Mouse (Mus musculus): ENCODE results near the gene Cdc42ep4. TPM values are rescaled to one million over a fixed set of nuclear protein-coding genes. Genes with fewer than 3 reads are reported as not detected.

The Cdc42ep4 gene
- polyA plus RNA-seq, 1 experiment from 2014 or later = 59.7 TPM

- no peak overlapping the region for H3K9ac ChIP-seq (ENCODE audit: low read length)
- H3K4me1 ChIP-seq (ENCODE audit: control insufficient read depth, insufficient read depth, low read length) = peaks cover 36% of the 10 kb centered on the region
- ATAC-seq (ENCODE audit: insufficient read depth, low FRiP score) = peak; percentile 21; the same call in 1 of the 2 replicates
- no peaks in the 10 kb centered on the region for H3K36me3 ChIP-seq (ENCODE audit: control insufficient read depth, insufficient read depth, low read length)
- no peak overlapping the region for H3K4me3 ChIP-seq (replicated peaks; ENCODE audit: low read length)
- WGBS = 48% methylated on average over 2 of the region's 2 CpGs
- peak overlapping the region; percentile 90 for H3K27ac ChIP-seq (ENCODE audit: low read length)
- no peaks in the 10 kb centered on the region for H3K27me3 ChIP-seq (ENCODE audit: control insufficient read depth, insufficient read depth, low read length)
- H3K4me2 ChIP-seq (ENCODE audit: low read depth, low read length) = no peak overlapping the region
- no peaks in the 10 kb centered on the region for H3K9me3 ChIP-seq (replicated peaks; ENCODE audit: control insufficient read depth, low read length)
These were observed 36.6 kb upstream of the Cdc42ep4 start for GRCm38 (mm10) chr11:113788183-113788789.

- Histone ChIP-seq H3K4me3 (replicated peaks; ENCODE audit: low read length) (no peak overlapping the region), H3K4me1 (ENCODE audit: control insufficient read depth, insufficient read depth, low read length) (peaks cover 36% of the 10 kb centered on the region), H3K27ac (ENCODE audit: low read length) (no peak overlapping the region), H3K9me3 (replicated peaks; ENCODE audit: control insufficient read depth, low read length) (no peaks in the 10 kb centered on the region), H3K36me3 (ENCODE audit: control insufficient read depth, insufficient read depth, low read length) (no peaks in the 10 kb centered on the region), H3K4me2 (ENCODE audit: low read depth, low read length) (no peak overlapping the region), H3K27me3 (ENCODE audit: control insufficient read depth, insufficient read depth, low read length) (no peaks in the 10 kb centered on the region), H3K9ac (ENCODE audit: low read length) (no peak overlapping the region)
- ATAC-seq (ENCODE audit: insufficient read depth, low FRiP score) = no peak
- 80% methylated on average over 13 of the region's 13 CpGs for WGBS
These were observed 35.9 kb upstream of the Cdc42ep4 start for GRCm38 (mm10) chr11:113787432-113788182.

- Histone ChIP-seq H3K4me1 (ENCODE audit: control insufficient read depth, insufficient read depth, low read length) (peaks cover 39% of the 10 kb centered on the region), H3K9ac (ENCODE audit: low read length) (no peak overlapping the region), H3K9me3 (replicated peaks; ENCODE audit: control insufficient read depth, low read length) (no peaks in the 10 kb centered on the region), H3K27me3 (ENCODE audit: control insufficient read depth, insufficient read depth, low read length) (no peaks in the 10 kb centered on the region), H3K36me3 (ENCODE audit: control insufficient read depth, insufficient read depth, low read length) (no peaks in the 10 kb centered on the region), H3K27ac (ENCODE audit: low read length) (peak overlapping the region; percentile 97; the same call in 1 of the 2 replicates), H3K4me3 (replicated peaks; ENCODE audit: low read length) (no peak overlapping the region), H3K4me2 (ENCODE audit: low read depth, low read length) (no peak overlapping the region)
- 74% methylated on average over 11 of the region's 11 CpGs for WGBS
- ATAC-seq (ENCODE audit: insufficient read depth, low FRiP score) = no peak
These were observed 35.3 kb upstream of the Cdc42ep4 start for GRCm38 (mm10) chr11:113787009-113787408.

DNA sequence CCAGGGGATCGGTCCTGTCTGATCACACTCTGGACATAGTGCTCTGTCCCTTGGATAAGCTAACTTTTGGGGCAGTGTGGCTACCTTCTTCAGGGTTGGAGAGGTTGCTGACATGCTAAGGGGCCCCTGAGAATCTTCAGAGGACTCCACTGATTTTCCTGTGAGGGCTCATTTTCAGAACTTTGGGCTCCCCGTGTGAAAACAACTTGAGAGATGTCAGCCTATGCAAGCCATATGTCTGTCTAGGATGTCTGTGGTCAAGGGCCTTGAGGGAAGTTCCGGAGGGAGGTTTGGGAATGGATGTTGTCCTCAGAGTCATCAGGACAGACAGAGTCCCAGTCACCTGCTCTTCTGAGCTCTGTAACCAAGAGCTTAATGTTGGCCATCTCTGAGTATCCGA is 34.7 kb upstream of the Cdc42ep4 start:
- peak overlapping the region; percentile 80 for H3K9ac ChIP-seq (ENCODE audit: low read length)
- no peaks in the 10 kb centered on the region for H3K9me3 ChIP-seq (replicated peaks; ENCODE audit: control insufficient read depth, low read length)
- no peaks in the 10 kb centered on the region for H3K27me3 ChIP-seq (ENCODE audit: control insufficient read depth, insufficient read depth, low read length)
- peak overlapping the region; percentile 97 for H3K27ac ChIP-seq (ENCODE audit: low read length)
- no peak for ATAC-seq (ENCODE audit: insufficient read depth, low FRiP score)
- peak overlapping the region; percentile 57 for H3K4me2 ChIP-seq (ENCODE audit: low read depth, low read length)
- H3K4me3 ChIP-seq (replicated peaks; ENCODE audit: low read length) = peak overlapping the region; percentile 37
- 51% methylated on average over 4 of the region's 4 CpGs for WGBS
- peaks cover 39% of the 10 kb centered on the region for H3K4me1 ChIP-seq (ENCODE audit: control insufficient read depth, insufficient read depth, low read length)
- no peaks in the 10 kb centered on the region for H3K36me3 ChIP-seq (ENCODE audit: control insufficient read depth, insufficient read depth, low read length)

GRCm38 (mm10) chr11:113785406-113786171 is 33.9 kb upstream of the Cdc42ep4 start:
- Histone ChIP-seq H3K4me3 (replicated peaks; ENCODE audit: low read length) (peak overlapping the region; percentile 37), H3K27ac (ENCODE audit: low read length) (peak overlapping the region; percentile 97), H3K36me3 (ENCODE audit: control insufficient read depth, insufficient read depth, low read length) (no peaks in the 10 kb centered on the region), H3K4me2 (ENCODE audit: low read depth, low read length) (peak overlapping the region; percentile 57), H3K4me1 (ENCODE audit: control insufficient read depth, insufficient read depth, low read length) (peaks cover 39% of the 10 kb centered on the region), H3K27me3 (ENCODE audit: control insufficient read depth, insufficient read depth, low read length) (no peaks in the 10 kb centered on the region), H3K9me3 (replicated peaks; ENCODE audit: control insufficient read depth, low read length) (no peaks in the 10 kb centered on the region), H3K9ac (ENCODE audit: low read length) (peak overlapping the region; percentile 80)
- 6% methylated on average over 19 of the region's 19 CpGs for WGBS
- peak; percentile 89 for ATAC-seq (ENCODE audit: insufficient read depth, low FRiP score)

DNA sequence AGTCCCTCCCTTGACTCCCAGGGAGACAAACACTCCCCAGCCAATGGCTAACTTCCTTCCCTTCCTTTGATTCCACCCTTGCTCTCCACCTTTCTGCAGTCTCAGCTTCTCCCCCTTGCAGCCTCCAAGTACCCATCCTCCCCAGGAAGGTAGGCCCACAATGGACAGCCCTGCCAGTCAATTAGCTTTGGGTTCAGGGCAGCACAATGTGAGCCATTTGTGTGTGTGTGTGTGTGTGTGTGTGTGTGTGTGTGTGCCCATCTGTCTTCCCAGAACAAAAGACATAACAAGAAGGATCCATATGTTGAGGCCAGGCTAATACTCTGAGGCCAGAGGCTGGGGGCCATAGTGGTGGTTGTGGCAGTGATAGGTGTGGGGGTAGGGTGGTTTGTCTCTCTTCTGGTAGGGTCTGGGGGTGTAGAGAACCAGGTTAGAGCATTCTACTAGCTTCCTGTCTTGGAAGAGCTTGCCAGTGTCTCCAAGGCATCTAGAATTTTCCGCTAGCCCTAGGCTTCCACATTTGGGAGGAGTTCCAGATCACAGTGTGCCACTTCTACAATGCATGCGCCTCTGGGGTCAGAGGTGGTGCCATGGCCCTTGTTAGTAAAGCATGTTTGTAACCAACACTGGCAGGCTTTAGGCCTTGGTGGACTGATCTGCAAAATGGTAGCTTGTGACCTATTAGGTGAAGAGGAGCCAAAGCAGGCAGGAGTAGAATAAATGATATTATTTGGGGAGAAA is 33.1 kb upstream of the Cdc42ep4 start:
- peak overlapping the region; percentile 97 for H3K27ac ChIP-seq (ENCODE audit: low read length)
- H3K27me3 ChIP-seq (ENCODE audit: control insufficient read depth, insufficient read depth, low read length) = no peaks in the 10 kb centered on the region
- H3K4me1 ChIP-seq (ENCODE audit: control insufficient read depth, insufficient read depth, low read length) = peaks cover 40% of the 10 kb centered on the region
- H3K9ac ChIP-seq (ENCODE audit: low read length) = no peak overlapping the region
- H3K9me3 ChIP-seq (replicated peaks; ENCODE audit: control insufficient read depth, low read length) = no peaks in the 10 kb centered on the region
- no peak for ATAC-seq (ENCODE audit: insufficient read depth, low FRiP score)
- H3K36me3 ChIP-seq (ENCODE audit: control insufficient read depth, insufficient read depth, low read length) = no peaks in the 10 kb centered on the region
- no peak overlapping the region for H3K4me3 ChIP-seq (replicated peaks; ENCODE audit: low read length)
- WGBS = 54% methylated on average over 2 of the region's 2 CpGs
- peak overlapping the region; percentile 57 for H3K4me2 ChIP-seq (ENCODE audit: low read depth, low read length)

DNA sequence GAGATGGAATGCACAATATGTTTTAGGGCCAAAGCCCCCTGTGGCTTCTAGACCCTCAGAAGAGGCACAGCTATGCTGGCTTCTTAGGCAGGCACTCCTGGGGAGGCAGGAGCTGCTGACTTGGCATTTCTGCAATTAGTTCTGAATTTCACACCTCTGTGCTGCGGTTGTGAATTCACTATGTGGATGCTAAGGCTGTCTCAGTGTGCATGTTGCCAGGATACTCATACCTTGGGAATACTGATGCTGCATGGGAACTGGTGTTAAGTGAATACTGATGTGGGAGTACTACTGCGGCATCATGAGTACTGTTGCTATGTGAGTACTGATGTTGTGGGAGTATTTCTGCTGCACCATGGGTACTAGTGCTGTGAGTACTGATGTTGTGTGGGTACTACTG is 30.8 kb upstream of the Cdc42ep4 start:
- 80% methylated on average over 2 of the region's 2 CpGs for WGBS
- H3K4me1 ChIP-seq (ENCODE audit: control insufficient read depth, insufficient read depth, low read length) = peaks cover 48% of the 10 kb centered on the region

DNA sequence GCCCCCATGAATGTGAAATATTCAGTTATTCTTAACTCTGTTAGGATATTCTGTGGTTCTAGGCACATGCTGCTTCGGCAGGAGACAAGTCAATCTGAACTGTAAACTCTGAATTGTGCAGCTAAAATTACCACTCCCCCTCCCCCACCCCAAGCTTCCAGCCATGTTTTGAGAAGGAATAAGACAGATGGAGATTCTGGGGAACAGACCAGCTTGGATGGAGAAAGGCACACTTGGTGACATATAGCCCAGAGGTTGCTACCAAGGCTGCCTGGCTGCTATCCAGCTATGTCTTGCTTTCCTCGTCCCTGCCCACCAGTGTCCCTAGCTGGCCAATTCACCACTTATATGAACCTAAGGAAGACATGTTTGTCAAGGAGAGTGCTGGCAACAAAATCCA is 30.3 kb upstream of the Cdc42ep4 start:
- no peak overlapping the region for H3K27ac ChIP-seq (ENCODE audit: low read length)

More for the DNA sequence above, 30.8 kb upstream of the Cdc42ep4 start:
- ATAC-seq (ENCODE audit: insufficient read depth, low FRiP score) = no peak
- Histone ChIP-seq H3K4me2 (ENCODE audit: low read depth, low read length) (no peak overlapping the region), H3K27me3 (ENCODE audit: control insufficient read depth, insufficient read depth, low read length) (no peaks in the 10 kb centered on the region), H3K9me3 (replicated peaks; ENCODE audit: control insufficient read depth, low read length) (no peaks in the 10 kb centered on the region), H3K4me3 (replicated peaks; ENCODE audit: low read length) (no peak overlapping the region), H3K9ac (ENCODE audit: low read length) (no peak overlapping the region), H3K27ac (ENCODE audit: low read length) (no peak overlapping the region), H3K36me3 (ENCODE audit: control insufficient read depth, insufficient read depth, low read length) (no peaks in the 10 kb centered on the region)

More for the DNA sequence above, 30.3 kb upstream of the Cdc42ep4 start:
- H3K9ac ChIP-seq (ENCODE audit: low read length) = no peak overlapping the region
- no peaks in the 10 kb centered on the region for H3K9me3 ChIP-seq (replicated peaks; ENCODE audit: control insufficient read depth, low read length)
- H3K4me3 ChIP-seq (replicated peaks; ENCODE audit: low read length) = no peak overlapping the region
- no peaks in the 10 kb centered on the region for H3K27me3 ChIP-seq (ENCODE audit: control insufficient read depth, insufficient read depth, low read length)
- peaks cover 52% of the 10 kb centered on the region for H3K4me1 ChIP-seq (ENCODE audit: control insufficient read depth, insufficient read depth, low read length)
- no peak for ATAC-seq (ENCODE audit: insufficient read depth, low FRiP score)
- H3K4me2 ChIP-seq (ENCODE audit: low read depth, low read length) = no peak overlapping the region
- WGBS = 37% methylated on average over 2 of the region's 2 CpGs
- H3K36me3 ChIP-seq (ENCODE audit: control insufficient read depth, insufficient read depth, low read length) = no peaks in the 10 kb centered on the region
